Mouse (Mus musculus): Measurements from ENCODE around the gene Mcur1. TPM values are rescaled to one million over a fixed set of nuclear protein-coding genes. Genes with fewer than 3 reads are reported as not detected.

Mcur1 gene
- total RNA-seq, 1 experiment from 2014 or later: 66.1 TPM

Other genes with a start within 250 kb of the Mcur1 start
- 24.2 and 26.7 TPM in 2 replicates for gene Sirt5, start 194.7 kb downstream of the Mcur1 start, total RNA-seq (2021)
- gene Nol7, start 161.8 kb downstream of the Mcur1 start, total RNA-seq (2021): 107 and 108 TPM in 2 replicates
- 57.1 and 74.2 TPM in 2 replicates for gene Ranbp9, start 78.9 kb downstream of the Mcur1 start, total RNA-seq (2021)
- 1.2 and 1.3 TPM in 2 replicates for gene Rnf182, start 55.5 kb upstream of the Mcur1 start, total RNA-seq (2021)
- 2.5 and 4.8 TPM in 2 replicates for gene Cd83, start 224.6 kb upstream of the Mcur1 start, total RNA-seq (2021)

All from adrenal gland, postnatal 14 days (tissue).